Comparison of ENCODE assay signal across 27 mouse cellular contexts in genomic region chrX:102362244-102362643, GRCm38 (mm10).
DNase-seq lines count a peak whose midpoint lies in the region; ATAC-seq and TF ChIP-seq lines count a peak whose summit lies in the region.
"Had no signal": no experiment of that assay in that cellular context is flagged by ENCODE, and none has a peak within 500 bp of the region (broad histone marks: within the 10 kb centered on the region; RNA-seq: fewer than 3 reads in every experiment).

No protein-coding gene starts in this region.

- H3K4me3 ChIP-seq in kidney, embryonic 16.5 days (ENCODE audit: low read length), result no peak overlapping the region
- no peak overlapping the region for H3K4me3 ChIP-seq in layer of hippocampus, adult 2 months
- H3K4me3 ChIP-seq: embryonic facial prominence, embryonic 12.5 days; embryonic facial prominence, embryonic 15.5 days; heart, adult 2 months; heart, embryonic 10.5 days; heart, embryonic 13.5 days; hindbrain, embryonic 15.5 days had no signal

- H3K4me2 ChIP-seq in kidney, embryonic 16.5 days (replicated peaks; ENCODE audit: low read depth, low read length), result no peak overlapping the region
- H3K4me2 ChIP-seq: embryonic facial prominence, embryonic 12.5 days; embryonic facial prominence, embryonic 15.5 days; heart, embryonic 13.5 days; hindbrain, embryonic 15.5 days had no signal

- no peak for TF ChIP-seq CTCF in Patski (IDR thresholded peaks at IDR 0.05)
- no peak for TF ChIP-seq CTCF in layer of hippocampus, adult 2 months (conservative IDR thresholded peaks at IDR 0.05)

- in situ Hi-C loops in Patski (cut with MboI; ENCODE audit: low pct_unique_long_range_greater_than_20kb), result no loop called here

- no peaks in the 10 kb centered on the region for H3K36me3 ChIP-seq in kidney, embryonic 16.5 days (ENCODE audit: insufficient read depth, low read length)
- H3K36me3 ChIP-seq: embryonic facial prominence, embryonic 12.5 days; embryonic facial prominence, embryonic 15.5 days; G1E; heart, embryonic 10.5 days; heart, embryonic 13.5 days; hindbrain, embryonic 15.5 days had no signal

- H3K9me3 ChIP-seq in kidney, embryonic 16.5 days (ENCODE audit: low read length), result no peaks in the 10 kb centered on the region
- H3K9me3 ChIP-seq: embryonic facial prominence, embryonic 12.5 days; embryonic facial prominence, embryonic 15.5 days; G1E; heart, embryonic 10.5 days; heart, embryonic 13.5 days; hindbrain, embryonic 15.5 days had no signal

- CTCF ChIA-PET in Patski (lab: Charles Lee), result interaction anchor here (1.0 to 1.3 kb wide), 3 partner anchors 10 to 108 kb away, joined by 3 read pairs; no protein-coding TSS in a partner anchor

- H3K4me1 ChIP-seq in kidney, embryonic 16.5 days (ENCODE audit: insufficient read depth, low read length), result 0 out of 2 replicates have a peak, but pooled peaks cover 9% of the 10 kb centered on the region
- H3K4me1 ChIP-seq: embryonic facial prominence, embryonic 12.5 days; embryonic facial prominence, embryonic 15.5 days; heart, embryonic 10.5 days; heart, embryonic 13.5 days; hindbrain, embryonic 15.5 days had no signal

- POLR2A ChIA-PET in Patski (lab: Charles Lee), result no interaction called here

- H3K9ac ChIP-seq in kidney, embryonic 16.5 days (replicated peaks; ENCODE audit: low read length), result no peak overlapping the region
- H3K9ac ChIP-seq: embryonic facial prominence, embryonic 12.5 days; embryonic facial prominence, embryonic 15.5 days; forebrain, postnatal 0 days; heart, embryonic 13.5 days; hindbrain, embryonic 15.5 days had no signal

- peak; percentile 15 for DNase-seq in kidney, adult 9 months
- DNase-seq in kidney, postnatal 10 days, result no peak
- no peak for DNase-seq in kidney, postnatal 25 days
- DNase-seq in Patski (ENCODE audit: low read depth, low spot score), result no peak
- DNase-seq in heart, adult 18-20 months, result no peak
- DNase-seq in layer of hippocampus, adult 2 months (ENCODE audit: low spot score in 2 of 2), result no peak
- DNase-seq: adrenal gland, adult 8-10 months; adrenal gland, postnatal 25 days; cerebellum, adult 11-12 months; cerebellum, adult 8-10 months; cerebellum, postnatal 10 days; cerebellum, postnatal 36 days; forebrain, postnatal 0 days; gastrocnemius, postnatal 25 days; heart, adult 2 months; heart, postnatal 14 days; heart, postnatal 4 days had no signal

- H3K27ac ChIP-seq in kidney, embryonic 16.5 days (ENCODE audit: low read length), result peak overlapping the region; percentile 56
- no peak overlapping the region for H3K27ac ChIP-seq in layer of hippocampus, adult 2 months
- H3K27ac ChIP-seq: embryonic facial prominence, embryonic 12.5 days; embryonic facial prominence, embryonic 15.5 days; heart, adult 2 months; heart, embryonic 10.5 days; heart, embryonic 13.5 days; hindbrain, embryonic 15.5 days had no signal

- ATAC-seq in kidney, embryonic 16.5 days (ENCODE audit: low FRiP score, low TSS enrichment), result peak; percentile 92; the same call in 1 of the 2 replicates
- ATAC-seq in Patski, result peak; percentile 87
- ATAC-seq: activated CD4-positive, CD25-positive, alpha-beta regulatory T cell, adult 4 months; forebrain, embryonic 14.5 days; forebrain, postnatal 0 days had no signal

- H3K27me3 ChIP-seq in kidney, embryonic 16.5 days (ENCODE audit: insufficient read depth, low read length), result no peaks in the 10 kb centered on the region; the same call in 1 of the 2 replicates
- H3K27me3 ChIP-seq in Patski, result peaks cover 11% of the 10 kb centered on the region
- H3K27me3 ChIP-seq: CH12.LX; embryonic facial prominence, embryonic 15.5 days; heart, embryonic 13.5 days had no signal

- WGBS in kidney, embryonic 16.5 days, result 49% methylated on average over 2 of the region's 2 CpGs
